Mouse (Mus musculus) embryonic fibroblast, embryonic 13.5 days (primary cell): ENCODE measurements around the gene Rptor.

ENCODE experiments used
- CTCF ChIP-seq: IDR thresholded peaks from 2 replicates; pipeline ENCODE4 v1.5.1; 2011; ENCODE audit warnings: mild to moderate bottlenecking, control low read depth, low read length, moderate library complexity, borderline replicate concordance; ENCODE audit not compliant: insufficient read depth
- POLR2A ChIP-seq: IDR thresholded peaks from 2 replicates; pipeline ENCODE4 v1.6.1; 2011; ENCODE audit warnings: low read depth, mild to moderate bottlenecking, control low read depth, low read length, moderate library complexity

DNA sequence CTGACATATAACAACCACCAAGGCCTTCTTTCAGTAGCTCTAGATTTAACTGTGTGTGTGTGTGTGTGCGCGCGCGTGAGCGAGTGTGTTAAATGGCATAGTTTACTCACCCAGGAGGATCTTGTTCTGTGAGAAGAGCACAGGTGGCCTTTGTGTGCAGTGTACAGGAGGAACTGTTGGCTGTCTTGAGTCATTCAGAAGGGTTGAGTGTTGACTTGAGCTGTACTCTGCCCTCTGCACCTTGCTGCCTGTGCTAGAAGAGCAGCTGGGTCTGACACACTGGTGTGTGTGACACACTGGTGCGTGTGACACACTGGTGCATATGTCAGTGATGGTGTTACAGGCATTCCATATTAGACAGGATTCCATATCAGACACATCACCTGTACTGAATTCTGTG lies 8.8 kb downstream of the Rptor start:
- TF ChIP-seq POLR2A (no peak), CTCF (no peak)
